Mouse (Mus musculus) heart, embryonic 16.5 days (tissue): ENCODE measurements at regions not wholly inside any gene's neighbourhood (a gene's known extent, or its start where the extent isn't known, plus 50 kb on each side); places are given as distances from the start of the nearest gene placed in this dataset.

Experiments used
- ATAC-seq: fragments of 200-750 bp; cut with Nextera tagmentation; replicated peaks from 2 replicates; pipeline ENCODE4 v1.8.0; 2017; ENCODE audit warnings: moderate number of reproducible peaks; ENCODE audit not compliant: insufficient read depth, low FRiP score; ENCODE audit errors: extremely low read depth
- H3K27ac ChIP-seq: fragments of 300-500 bp; sonication (generic); 2 replicates; pipeline ENCODE4 v1.5.1; 2014; ENCODE audit warnings: mild to moderate bottlenecking, low read length, control low read depth, moderate library complexity
- H3K27me3 ChIP-seq: fragments of 300-500 bp; sonication (generic); 2 replicates; pipeline ENCODE4 v1.6.1; 2014; ENCODE audit warnings: low read length, mixed read lengths; ENCODE audit not compliant: control insufficient read depth, insufficient read depth
- H3K36me3 ChIP-seq: fragments of 300-500 bp; sonication (generic); 2 replicates; pipeline ENCODE4 v1.6.1; 2014; ENCODE audit not compliant: control insufficient read depth, insufficient read depth
- H3K4me1 ChIP-seq: fragments of 300-500 bp; sonication (generic); 2 replicates; pipeline ENCODE4 v1.6.1; 2014; ENCODE audit warnings: low read length, mixed read lengths; ENCODE audit not compliant: control insufficient read depth, insufficient read depth
- H3K4me2 ChIP-seq: fragments of 300-500 bp; sonication (generic); 2 replicates; pipeline ENCODE4 v1.6.1; 2014; ENCODE audit warnings: low read depth, mild to moderate bottlenecking, control low read depth, low read length
- H3K4me3 ChIP-seq: fragments of 300-500 bp; sonication (generic); 2 replicates; pipeline ENCODE4 v1.5.1; 2014; ENCODE audit warnings: mild to moderate bottlenecking, control low read depth, low read length
- H3K9ac ChIP-seq: fragments of 300-500 bp; sonication (generic); 2 replicates; pipeline ENCODE4 v1.6.1; 2014; ENCODE audit warnings: low read length, control low read depth
- H3K9me3 ChIP-seq: fragments of 300-500 bp; sonication (generic); replicated peaks from 2 replicates; pipeline ENCODE4 v1.6.1; 2016; ENCODE audit warnings: low read length; ENCODE audit not compliant: control insufficient read depth
- WGBS: fragments of 180-500 bp; shearing (Covaris S2); extraction: QIAGEN DNeasy Blood & Tissue Kit; methylation state at CpG from one replicate; pipeline ENCODE4 v1.1.7; 2014; 5-methylcytosine and 5-hydroxymethylcytosine counted together

DNA sequence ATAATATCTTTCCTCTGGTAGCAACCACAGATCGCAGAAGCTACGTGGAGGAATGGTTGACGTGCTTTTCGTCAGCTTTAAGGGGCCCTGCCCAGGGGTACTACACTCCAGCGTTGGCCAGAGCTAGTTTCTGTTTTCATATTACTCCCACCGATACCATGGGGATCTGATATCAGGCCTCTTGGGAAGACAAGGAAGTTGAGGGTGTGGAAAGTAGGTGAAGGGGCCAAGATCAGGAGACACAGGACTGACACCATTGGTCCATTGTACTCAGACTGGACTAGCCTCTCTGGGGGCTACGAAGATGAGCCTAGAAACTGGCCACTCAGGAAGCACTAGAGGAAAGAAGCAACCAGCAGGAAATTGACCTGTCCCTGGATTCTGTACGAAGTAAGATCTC, 88.0 kb downstream of the Dll1 start:
- Histone ChIP-seq H3K4me3 (no peak overlapping the region), H3K27me3 (no peaks in the 10 kb centered on the region), H3K9ac (no peak overlapping the region), H3K36me3 (no peaks in the 10 kb centered on the region), H3K9me3 (no peaks in the 10 kb centered on the region), H3K4me1 (peaks cover 32% of the 10 kb centered on the region), H3K27ac (no peak overlapping the region), H3K4me2 (no peak overlapping the region)
- ATAC-seq: no peak
- WGBS: 62% methylated on average over 8 of the region's 8 CpGs

DNA sequence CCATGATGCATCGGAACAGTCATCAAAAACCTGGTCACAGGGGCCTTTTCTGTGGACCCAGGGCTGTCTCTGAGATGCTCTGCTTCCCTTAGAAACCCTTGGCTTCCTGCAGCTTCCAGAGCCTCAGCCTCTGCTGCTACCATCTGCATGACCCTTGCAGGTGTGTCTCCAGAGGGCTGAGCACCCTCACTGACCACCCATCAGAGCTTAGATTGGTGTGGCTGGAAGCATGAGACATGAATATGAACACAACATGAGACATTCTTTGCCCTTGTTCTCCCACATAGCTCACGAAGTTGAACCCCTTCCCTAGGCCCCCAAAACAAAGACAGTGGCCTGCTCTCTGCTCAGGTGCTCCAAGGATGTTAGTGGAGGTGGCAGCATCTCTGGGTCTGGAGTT, 90.1 kb downstream of the Dll1 start:
- 94% methylated on average over 2 of the region's 2 CpGs for WGBS

DNA sequence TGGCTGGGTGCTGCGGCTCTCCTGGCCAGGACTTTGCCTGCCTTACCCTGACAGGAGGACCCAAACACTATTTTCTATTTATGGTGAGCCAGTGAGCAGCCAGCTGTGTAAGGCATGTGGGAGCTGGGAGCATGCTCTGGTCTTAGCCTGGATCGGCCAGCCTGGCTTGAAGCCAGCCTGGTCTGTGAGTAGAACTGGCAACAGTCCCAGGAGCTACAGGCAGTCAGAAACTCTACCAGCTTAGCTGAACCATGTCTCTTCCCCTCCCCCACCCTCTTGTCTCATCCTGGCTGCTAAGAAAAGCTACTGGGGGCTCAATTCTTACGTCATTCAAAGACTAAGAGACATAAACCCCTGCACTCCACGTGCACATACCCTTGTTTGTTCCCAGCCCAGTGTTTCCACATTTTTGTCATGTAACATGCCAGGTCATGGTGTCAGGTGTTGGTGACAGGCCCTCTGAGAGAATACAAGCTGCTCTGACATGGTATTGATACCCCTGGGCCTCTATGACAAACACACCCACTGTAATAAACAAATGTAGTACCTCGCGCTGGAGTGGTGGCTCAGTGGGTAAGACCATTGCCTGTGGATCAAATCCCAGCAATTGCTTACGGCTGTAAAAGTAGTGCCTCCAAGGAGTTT, 91.2 kb downstream of the Dll1 start:
- peak; percentile 95 for ATAC-seq
- peak overlapping the region; percentile 25 for H3K4me3 ChIP-seq
- WGBS: 33% methylated on average over 7 of the region's 7 CpGs
- no peaks in the 10 kb centered on the region for H3K36me3 ChIP-seq
- no peaks in the 10 kb centered on the region for H3K27me3 ChIP-seq
- no peaks in the 10 kb centered on the region for H3K9me3 ChIP-seq
- peak overlapping the region; percentile 97 for H3K27ac ChIP-seq
- H3K4me2 ChIP-seq: peak overlapping the region; percentile 54
- peak overlapping the region; percentile 51; the same call in 1 of the 2 replicates for H3K9ac ChIP-seq
- H3K4me1 ChIP-seq: peaks cover 27% of the 10 kb centered on the region

More for the DNA sequence above, 90.1 kb downstream of the Dll1 start:
- H3K9ac ChIP-seq: no peak overlapping the region
- ATAC-seq: no peak
- H3K27me3 ChIP-seq: no peaks in the 10 kb centered on the region
- H3K4me1 ChIP-seq: peaks cover 27% of the 10 kb centered on the region
- no peak overlapping the region for H3K27ac ChIP-seq
- no peaks in the 10 kb centered on the region for H3K9me3 ChIP-seq
- no peak overlapping the region for H3K4me3 ChIP-seq
- no peak overlapping the region for H3K4me2 ChIP-seq
- H3K36me3 ChIP-seq: no peaks in the 10 kb centered on the region

DNA sequence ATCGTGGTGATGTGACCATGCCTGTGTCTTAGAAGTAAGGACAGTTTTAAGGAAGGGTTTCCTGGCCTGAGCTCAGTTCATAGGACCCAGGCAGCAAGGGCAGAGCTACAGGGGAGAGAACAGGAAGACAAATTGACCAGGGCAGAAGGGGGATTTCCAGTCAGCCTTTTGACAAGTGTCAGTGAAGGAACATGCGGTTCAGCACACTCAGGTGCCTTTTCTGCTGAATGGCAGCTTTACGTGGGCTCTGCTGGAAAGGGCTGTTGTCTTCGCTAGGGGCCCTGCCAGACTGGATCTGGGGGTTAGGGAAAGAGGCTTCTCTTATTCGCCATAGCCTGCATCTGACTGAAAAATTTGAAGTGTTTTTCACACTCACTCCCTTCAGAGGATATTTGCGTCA, 106.8 kb downstream of the Dll1 start:
- WGBS: 70% methylated on average over 6 of the region's 6 CpGs
- Histone ChIP-seq H3K36me3 (no peaks in the 10 kb centered on the region), H3K9me3 (no peaks in the 10 kb centered on the region), H3K4me2 (no peak overlapping the region), H3K27ac (no peak overlapping the region), H3K27me3 (no peaks in the 10 kb centered on the region), H3K4me3 (no peak overlapping the region), H3K9ac (no peak overlapping the region), H3K4me1 (no peaks in the 10 kb centered on the region)
- no peak for ATAC-seq

DNA sequence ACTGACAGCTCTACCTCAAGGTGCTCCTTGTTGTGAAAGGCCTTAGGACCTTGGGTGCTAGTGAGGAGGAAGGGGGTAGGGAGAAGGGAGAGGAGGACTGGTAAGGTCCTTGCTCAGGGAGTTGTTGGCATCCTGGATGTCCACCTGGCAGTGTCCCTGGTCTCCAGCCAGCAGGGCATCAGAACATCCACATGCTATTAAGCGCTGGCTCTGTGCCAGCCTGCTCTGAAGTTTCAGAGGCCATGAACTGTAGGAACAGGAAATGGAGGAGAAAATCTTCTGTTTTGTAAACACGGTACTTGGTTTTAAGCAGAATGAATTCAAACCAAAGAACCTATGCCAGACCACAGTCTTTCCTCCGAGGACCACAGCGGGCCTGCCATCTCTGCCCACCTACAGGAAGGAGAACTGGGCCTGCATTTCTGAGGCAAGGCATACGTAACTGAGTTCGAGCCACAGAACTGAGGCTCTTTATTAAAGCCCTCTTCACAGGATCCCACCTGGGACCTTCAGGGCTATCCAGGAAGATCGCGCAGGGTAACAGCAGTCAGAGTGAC, 107.5 kb downstream of the Dll1 start:
- no peak overlapping the region for H3K4me2 ChIP-seq
- no peaks in the 10 kb centered on the region for H3K36me3 ChIP-seq
- ATAC-seq: no peak
- H3K9ac ChIP-seq: no peak overlapping the region
- H3K4me3 ChIP-seq: no peak overlapping the region
- no peaks in the 10 kb centered on the region for H3K9me3 ChIP-seq
- no peaks in the 10 kb centered on the region for H3K27me3 ChIP-seq
- 71% methylated on average over 8 of the region's 8 CpGs for WGBS
- no peaks in the 10 kb centered on the region for H3K4me1 ChIP-seq
- no peak overlapping the region for H3K27ac ChIP-seq

DNA sequence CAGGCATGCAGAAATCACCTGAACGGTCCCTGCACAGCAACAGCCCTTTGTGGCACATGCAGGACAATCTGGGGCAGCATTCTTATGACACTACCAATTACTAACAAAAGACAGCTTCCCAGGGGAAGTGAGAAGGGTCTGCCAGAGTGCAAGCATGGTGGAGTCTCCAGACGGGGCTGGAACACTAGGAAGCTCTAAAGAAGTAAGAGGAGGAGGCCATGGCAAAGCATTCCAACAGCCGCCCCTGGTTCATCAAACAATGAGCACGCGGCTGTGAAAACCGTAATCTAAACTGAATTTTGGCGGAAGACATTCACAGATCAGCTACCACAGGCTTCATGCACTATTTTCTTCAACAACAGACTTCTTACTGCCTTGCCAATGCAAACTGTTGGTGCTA, 109.0 kb downstream of the Dll1 start:
- ATAC-seq: no peak
- H3K9me3 ChIP-seq: no peaks in the 10 kb centered on the region
- no peaks in the 10 kb centered on the region for H3K4me1 ChIP-seq
- no peaks in the 10 kb centered on the region for H3K36me3 ChIP-seq
- no peaks in the 10 kb centered on the region for H3K27me3 ChIP-seq
- no peak overlapping the region for H3K27ac ChIP-seq
- 64% methylated on average over 7 of the region's 7 CpGs for WGBS
- no peak overlapping the region for H3K4me3 ChIP-seq
- no peak overlapping the region for H3K9ac ChIP-seq
- no peak overlapping the region for H3K4me2 ChIP-seq

DNA sequence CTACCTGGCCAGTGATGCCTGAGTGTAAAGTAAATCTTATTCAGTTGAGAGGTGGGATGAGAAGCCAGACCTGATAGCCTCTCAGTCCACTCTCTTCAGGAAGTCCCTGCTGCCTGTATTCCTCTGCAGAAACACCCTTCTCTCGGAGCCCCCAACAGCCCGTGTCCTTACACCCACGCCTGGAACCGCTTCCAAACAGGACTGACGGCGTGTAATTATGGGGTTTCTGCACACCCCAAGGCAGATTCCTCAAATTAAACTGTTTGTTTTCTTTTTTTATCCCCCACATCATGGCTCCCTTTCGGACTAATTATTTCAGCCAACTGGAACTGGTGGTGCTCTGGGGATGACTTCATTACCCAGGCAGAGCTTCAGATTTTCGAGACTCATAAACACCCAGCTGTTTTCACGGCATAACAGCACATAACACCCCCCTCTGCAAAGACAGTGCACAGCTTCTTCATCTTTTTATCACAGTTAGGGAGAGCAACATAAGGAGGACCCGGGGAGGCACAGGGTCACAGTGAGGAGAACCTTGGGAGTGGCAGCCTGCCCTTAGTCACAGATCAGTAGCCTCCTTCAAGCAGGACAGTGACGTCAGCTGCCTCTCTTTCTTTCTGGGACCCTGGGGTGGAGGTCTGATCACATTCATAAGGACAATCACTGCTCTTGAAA, 117.1 kb downstream of the Dll1 start:
- ATAC-seq: no peak
- H3K27ac ChIP-seq: no peak overlapping the region
- 67% methylated on average over 11 of the region's 11 CpGs for WGBS

DNA sequence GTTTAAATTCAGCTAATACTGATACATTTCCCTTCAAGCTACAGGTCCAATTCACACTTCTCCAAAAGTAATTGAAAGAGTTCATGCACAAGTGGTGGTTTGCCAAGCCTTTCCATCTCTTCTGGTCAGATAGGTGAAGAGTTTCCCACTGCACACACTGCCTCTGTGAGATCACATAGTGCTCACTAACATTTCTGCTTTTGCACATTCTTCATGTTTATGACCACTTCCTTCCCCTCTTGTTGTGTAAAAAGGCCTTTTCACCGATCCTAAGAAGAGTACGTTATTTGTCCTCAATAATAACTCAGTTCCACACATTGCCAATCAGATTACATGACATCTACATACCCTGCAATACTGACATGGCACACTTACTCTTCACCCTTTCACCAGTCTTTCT, 120.8 kb downstream of the Dll1 start:
- no peak for ATAC-seq

More for the DNA sequence above, 117.1 kb downstream of the Dll1 start:
- Histone ChIP-seq H3K4me1 (no peaks in the 10 kb centered on the region), H3K27me3 (no peaks in the 10 kb centered on the region), H3K9me3 (no peaks in the 10 kb centered on the region), H3K4me2 (no peak overlapping the region), H3K9ac (no peak overlapping the region), H3K4me3 (no peak overlapping the region), H3K36me3 (no peaks in the 10 kb centered on the region)

DNA sequence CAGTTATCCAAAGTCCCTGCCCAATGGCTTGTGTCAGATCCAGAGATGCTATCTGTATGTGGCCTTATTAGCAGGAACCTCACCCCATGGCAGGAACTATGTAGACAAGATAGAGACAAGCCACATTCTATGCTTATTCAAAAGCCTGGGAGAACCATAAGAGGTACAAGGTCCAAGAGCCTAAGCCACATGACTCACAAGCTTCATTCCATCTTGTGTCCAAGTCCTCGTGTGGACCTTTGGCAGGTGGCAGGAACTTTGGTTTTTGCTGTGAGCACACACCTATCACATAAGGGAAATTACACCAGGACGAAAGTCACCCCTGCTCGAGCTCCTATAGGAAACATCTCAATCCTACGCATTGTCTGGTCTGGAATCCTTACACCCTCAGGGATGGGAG, 122.9 kb downstream of the Dll1 start:
- Histone ChIP-seq H3K27me3 (0 out of 2 replicates have a peak, but pooled peaks cover 2% of the 10 kb centered on the region), H3K4me1 (no peaks in the 10 kb centered on the region), H3K27ac (no peak overlapping the region), H3K9ac (no peak overlapping the region), H3K9me3 (no peaks in the 10 kb centered on the region), H3K36me3 (no peaks in the 10 kb centered on the region), H3K4me2 (no peak overlapping the region), H3K4me3 (no peak overlapping the region)
- ATAC-seq: no peak
- WGBS: 84% methylated on average over 4 of the region's 4 CpGs

More for the DNA sequence above, 120.8 kb downstream of the Dll1 start:
- 78% methylated on average over 2 of the region's 2 CpGs for WGBS
- no peaks in the 10 kb centered on the region for H3K4me1 ChIP-seq
- H3K9me3 ChIP-seq: no peaks in the 10 kb centered on the region
- H3K27me3 ChIP-seq: no peaks in the 10 kb centered on the region
- H3K4me3 ChIP-seq: no peak overlapping the region
- H3K27ac ChIP-seq: no peak overlapping the region
- no peaks in the 10 kb centered on the region for H3K36me3 ChIP-seq
- no peak overlapping the region for H3K4me2 ChIP-seq
- H3K9ac ChIP-seq: no peak overlapping the region
